Mouse (Mus musculus) ES-Bruce4 (cell line): ENCODE results near the gene Mrps2.

Experiments used
- CTCF ChIP-seq: IDR thresholded peaks from one replicate; pipeline ENCODE4 v1.8.1; 2011; ENCODE audit warnings: low read depth, low read length
- EP300 ChIP-seq: IDR thresholded peaks from 2 replicates; pipeline ENCODE4 v1.6.1; 2011; ENCODE audit warnings: low read depth, low read length; ENCODE audit not compliant: insufficient read depth
- POLR2A ChIP-seq: IDR thresholded peaks from one replicate; pipeline ENCODE4 v1.8.1; 2011; ENCODE audit warnings: low read length; ENCODE audit not compliant: insufficient read depth

DNA sequence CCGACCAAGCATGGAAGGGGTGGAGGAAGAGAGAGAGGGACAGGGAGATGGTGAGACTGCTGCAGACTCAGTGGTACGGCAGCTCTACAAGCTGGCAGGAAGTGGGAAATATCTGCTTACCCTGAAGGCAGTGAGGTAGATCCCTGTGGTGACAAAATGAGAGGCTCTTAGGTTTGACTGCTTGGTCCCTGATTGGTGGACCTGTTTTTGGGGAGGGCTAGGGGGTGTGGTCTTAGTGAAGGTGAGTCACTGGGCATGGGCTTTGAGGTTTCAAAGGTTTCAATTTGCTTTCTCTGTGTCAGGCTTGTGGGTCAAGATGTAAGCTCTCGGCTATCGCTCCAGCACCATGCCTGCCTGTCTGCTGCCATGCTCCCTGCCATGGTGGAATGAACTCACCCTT is 22.8 kb upstream of the Mrps2 start:
- no peak for TF ChIP-seq POLR2A
- TF ChIP-seq CTCF, result no peak
- TF ChIP-seq EP300, result no peak
